Mouse (Mus musculus) adrenal gland, adult (tissue): Measurements from ENCODE around the gene Gm4869.
"Not testable (repeated sequence)": the region's sequence is repeated elsewhere in the genome, so short reads cannot be mapped to it uniquely, and the experiment has no call there.

Experiments used
- DNase-seq, 2 experiments: peaks; one replicate each; pipeline ENCODE4 v3.0.0; 2022 to 2023; ENCODE audit warnings: low spot score in 1 of 2; ENCODE audit not compliant: inconsistent age in 2 of 2

Gm4869 gene

GRCm38 (mm10) chr5:140445345-140445744 lies at the start of gene Gm4869:
Gene Gm4869 (plus strand): TSS chr5:140445645.
- DNase-seq: no peak

GRCm38 (mm10) chr5:140396166-140396940 lies 49.1 kb upstream of the Gm4869 start:
- DNase-seq: peak in 1 of 2 experiments; percentile 65

GRCm38 (mm10) chr5:140402640-140403270 lies 42.7 kb upstream of the Gm4869 start:
- no peak for DNase-seq

GRCm38 (mm10) chr5:140405126-140405525 lies 40.3 kb upstream of the Gm4869 start:
- no peak for DNase-seq

GRCm38 (mm10) chr5:140406666-140407065 lies 38.8 kb upstream of the Gm4869 start:
- no peak for DNase-seq

- no peak for DNase-seq
Measured at GRCm38 (mm10) chr5:140408801-140409200, 36.6 kb upstream of the Gm4869 start.

GRCm38 (mm10) chr5:140411339-140411738 lies 34.1 kb upstream of the Gm4869 start:
- peak; percentile 53 to 81 for DNase-seq

GRCm38 (mm10) chr5:140414647-140415046 lies 30.8 kb upstream of the Gm4869 start:
- DNase-seq: no peak

GRCm38 (mm10) chr5:140418106-140418488 lies 27.3 kb upstream of the Gm4869 start:
- no peak for DNase-seq

- peak; percentile 92 to 98 for DNase-seq
Measured at GRCm38 (mm10) chr5:140418489-140419441, 26.7 kb upstream of the Gm4869 start, which contains the start of gene Eif3b. Gene Eif3b (plus strand): TSS chr5:140419328.

GRCm38 (mm10) chr5:140419442-140420080 lies 25.9 kb upstream of the Gm4869 start:
- DNase-seq: no peak

- no peak for DNase-seq
Measured at GRCm38 (mm10) chr5:140420616-140421015, 24.8 kb upstream of the Gm4869 start.

- no peak for DNase-seq
Measured at GRCm38 (mm10) chr5:140425016-140425783, 20.2 kb upstream of the Gm4869 start.

GRCm38 (mm10) chr5:140439117-140439516 lies 6.3 kb upstream of the Gm4869 start:
- not testable (repeated sequence) for DNase-seq

GRCm38 (mm10) chr5:140441406-140441805 lies 4.0 kb upstream of the Gm4869 start:
- peak; percentile 54 to 71 for DNase-seq

GRCm38 (mm10) chr5:140444012-140444411 lies 1.4 kb upstream of the Gm4869 start:
- no peak for DNase-seq

- peak; percentile 47 to 69 for DNase-seq
Measured at GRCm38 (mm10) chr5:140446054-140446453, 609 bp downstream of the Gm4869 start.

- no peak for DNase-seq
Measured at GRCm38 (mm10) chr5:140454488-140454887, 9.0 kb downstream of the Gm4869 start.

- DNase-seq: peak in 1 of 2 experiments; percentile 21
Measured at GRCm38 (mm10) chr5:140455466-140455865, 10.0 kb downstream of the Gm4869 start.

GRCm38 (mm10) chr5:140461476-140461875 lies 16.0 kb downstream of the Gm4869 start:
- DNase-seq: no peak
